Mouse (Mus musculus): ENCODE data around the gene Hapln1.

GRCm38 (mm10) chr13:89566300-89566699 is 26.7 kb downstream of the Hapln1 start:
- TF ChIP-seq CTCF (IDR thresholded peaks at IDR 0.05; ENCODE audit: borderline replicate concordance, extremely low read depth, insufficient read depth, insufficient read length), result no peak
- TF ChIP-seq POLR2A (IDR thresholded peaks at IDR 0.05; ENCODE audit: borderline replicate concordance, extremely low read depth, insufficient read depth, insufficient read length, poor library complexity, severe bottlenecking), result no peak

Measured in brain, embryonic 14.5 days (tissue).